Mouse (Mus musculus) frontal cortex, postnatal 36 days (tissue): ENCODE results near the gene 4933406M09Rik.

Experiments
- DNase-seq, 2 experiments: peaks; one replicate each; pipeline ENCODE4 v3.0.0; 2022; ENCODE audit warnings: low spot score in 2 of 2

Gene 4933406M09Rik

GRCm38 (mm10) chr1:134381051-134381450, 4.7 kb upstream of the 4933406M09Rik start:
- DNase-seq: no peak

- peak; percentile 13 to 20 for DNase-seq
These were observed 3.7 kb upstream of the 4933406M09Rik start for GRCm38 (mm10) chr1:134381795-134382625.

- DNase-seq: no peak
These were observed 1.2 kb upstream of the 4933406M09Rik start for GRCm38 (mm10) chr1:134384581-134384980.

- no peak for DNase-seq
These were observed 564 bp upstream of the 4933406M09Rik start for GRCm38 (mm10) chr1:134385176-134385575.

- DNase-seq: no peak
These were observed 8.1 kb downstream of the 4933406M09Rik start for GRCm38 (mm10) chr1:134393827-134394226.

- DNase-seq: no peak
These were observed 12.5 kb downstream of the 4933406M09Rik start for GRCm38 (mm10) chr1:134398210-134398609.

GRCm38 (mm10) chr1:134399735-134400134, 14.0 kb downstream of the 4933406M09Rik start:
- no peak for DNase-seq

GRCm38 (mm10) chr1:134405509-134406413, 20.0 kb downstream of the 4933406M09Rik start, which contains the start of gene Cyb5r1:
Gene Cyb5r1, plus strand, starts transcription at chr1:134405559.
- peak; percentile 71 to 72 for DNase-seq

- DNase-seq: no peak
These were observed 20.7 kb downstream of the 4933406M09Rik start for GRCm38 (mm10) chr1:134406414-134406771.

- no peak for DNase-seq
These were observed 22.3 kb downstream of the 4933406M09Rik start for GRCm38 (mm10) chr1:134408080-134408479.

- DNase-seq: no peak
These were observed 26.2 kb downstream of the 4933406M09Rik start for GRCm38 (mm10) chr1:134411706-134412629.

GRCm38 (mm10) chr1:134414038-134414437, 28.3 kb downstream of the 4933406M09Rik start:
- no peak for DNase-seq

GRCm38 (mm10) chr1:134414501-134415167, 28.9 kb downstream of the 4933406M09Rik start:
- no peak for DNase-seq

- peak; percentile 94 to 98 for DNase-seq
These were observed 29.6 kb downstream of the 4933406M09Rik start, which contains the start of gene Adipor1 for GRCm38 (mm10) chr1:134415168-134415831. Gene Adipor1, plus strand, starts transcription at chr1:134415378.

GRCm38 (mm10) chr1:134418414-134418975, 32.8 kb downstream of the 4933406M09Rik start:
- DNase-seq: no peak

GRCm38 (mm10) chr1:134419176-134419575, 33.4 kb downstream of the 4933406M09Rik start:
- no peak for DNase-seq

GRCm38 (mm10) chr1:134419751-134420458, 34.2 kb downstream of the 4933406M09Rik start:
- no peak for DNase-seq

GRCm38 (mm10) chr1:134423911-134424310, 38.2 kb downstream of the 4933406M09Rik start:
- no peak for DNase-seq

GRCm38 (mm10) chr1:134426289-134426688, 40.5 kb downstream of the 4933406M09Rik start:
- DNase-seq: no peak
